Mouse (Mus musculus) CD4-positive, CD25-positive, alpha-beta regulatory T cell (primary cell): ENCODE measurements around the gene Tcaf2. TPM values are rescaled to one million over a fixed set of nuclear protein-coding genes. Genes with fewer than 3 reads are reported as not detected.

Experiments used
- polyA plus RNA-seq: library from polyadenylated mRNA; unstranded; fragments of 100-300 nt; shearing (Covaris generic); gene quantifications from one replicate; pipeline ENCODE4 v1.2.1, GENCODE M21; 2017

Tcaf2 gene
- 0.05 TPM for polyA plus RNA-seq

GRCm38 (mm10) chr6:42644912-42645549 lies at the start of gene Tcaf2:
TSS of gene Tcaf2 (minus strand) at chr6:42645254.

GRCm38 (mm10) chr6:42597592-42597991 lies 47.5 kb downstream of the Tcaf2 start, which contains the start of gene Tcaf3:
TSS of gene Tcaf3 (minus strand) at chr6:42597692.

Other genes starting within 250 kb of the Tcaf2 start
- gene Tas2r143, start 245.0 kb downstream of the Tcaf2 start, polyA plus RNA-seq = not detected
- gene Tas2r135, start 239.8 kb downstream of the Tcaf2 start, polyA plus RNA-seq = not detected
- 0.32 TPM for gene Tas2r126, start 210.7 kb downstream of the Tcaf2 start, polyA plus RNA-seq
- not detected for gene Olfr458, start 180.1 kb downstream of the Tcaf2 start, polyA plus RNA-seq
- not detected for gene Olfr457, start 168.9 kb downstream of the Tcaf2 start, polyA plus RNA-seq
- 0.17 TPM for gene Olfr456, start 158.0 kb downstream of the Tcaf2 start, polyA plus RNA-seq
- gene Olfr455, start 97.7 kb downstream of the Tcaf2 start, polyA plus RNA-seq = not detected
- gene Tcaf3, start 47.6 kb downstream of the Tcaf2 start, polyA plus RNA-seq = not detected
- 0.19 TPM for gene Tcaf1, start 64.8 kb upstream of the Tcaf2 start, polyA plus RNA-seq
- gene Olfr453, start 94.1 kb upstream of the Tcaf2 start, polyA plus RNA-seq = not detected
- gene Olfr38, start 111.2 kb upstream of the Tcaf2 start, polyA plus RNA-seq = 0.06 TPM
- gene Olfr452, start 139.8 kb upstream of the Tcaf2 start, polyA plus RNA-seq = not detected
- not detected for gene Olfr450, start 166.7 kb upstream of the Tcaf2 start, polyA plus RNA-seq
- gene Olfr449, start 189.1 kb upstream of the Tcaf2 start, polyA plus RNA-seq = not detected
- gene Olfr448, start 245.2 kb upstream of the Tcaf2 start, polyA plus RNA-seq = not detected